Mouse (Mus musculus) regulatory T cell (primary cell): ENCODE results near the gene Edil3.

Experiments
- in situ Hi-C: fragments of 300-600 bp; cut with MboI, MseI; formaldehyde crosslinking; loops from one replicate; pipeline ENCODE4 v1.15.1; 2025; ENCODE audit warnings: high pct_unique_total_duplicates

Edil3 gene

DNA sequence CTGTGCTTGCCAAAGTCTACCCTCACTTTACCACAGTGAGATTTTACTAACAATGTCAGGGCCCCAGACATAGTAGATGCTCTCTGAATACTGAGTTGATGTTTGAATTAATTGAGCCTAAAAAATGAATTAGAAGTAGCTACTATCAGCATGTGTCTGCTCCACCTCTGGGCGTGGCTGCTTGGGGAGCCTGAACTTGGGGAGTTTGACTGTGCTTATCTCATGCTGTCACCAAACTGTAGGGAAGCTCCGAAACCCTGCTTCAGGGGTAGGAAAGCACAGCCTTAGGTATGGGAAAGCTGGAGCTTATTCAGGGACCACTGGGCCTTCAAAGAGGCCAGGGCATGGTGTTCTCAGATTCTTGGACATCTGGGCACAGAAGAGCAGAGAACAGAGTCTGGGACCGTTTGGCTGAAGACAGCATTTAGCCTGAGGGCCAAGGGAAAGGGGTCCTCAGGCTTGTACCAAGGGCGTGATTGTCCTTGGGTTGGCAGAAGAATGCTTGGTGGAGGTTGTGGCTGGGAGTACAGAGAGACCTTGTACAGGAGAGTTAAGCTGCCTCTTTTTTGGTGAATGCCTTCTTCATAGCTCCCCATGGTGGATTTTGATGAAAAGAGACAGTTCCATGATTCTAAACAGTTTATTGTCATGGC is 432.8 kb downstream of the Edil3 start:
- in situ Hi-C loops, result no loop called here

DNA sequence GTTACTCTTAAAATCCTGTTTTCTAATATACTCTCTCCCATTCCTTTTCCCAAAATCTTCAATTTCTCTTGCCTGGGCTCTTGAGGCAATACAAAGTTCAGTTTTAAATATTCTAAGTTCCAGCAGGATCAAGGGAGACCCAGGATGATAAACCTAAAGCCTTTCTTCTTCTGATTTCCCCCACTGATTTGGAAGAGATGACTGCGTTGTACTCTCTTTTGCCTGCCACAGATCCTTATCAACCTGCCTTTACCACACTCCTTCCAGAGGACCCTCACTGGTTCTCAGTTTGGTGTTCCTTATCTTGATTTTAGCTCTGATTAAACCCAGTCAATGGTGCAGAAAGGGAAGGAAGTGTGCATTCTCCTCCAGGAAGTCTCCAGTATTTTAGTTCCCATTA is 435.6 kb downstream of the Edil3 start:
- in situ Hi-C loops, result no loop called here

DNA sequence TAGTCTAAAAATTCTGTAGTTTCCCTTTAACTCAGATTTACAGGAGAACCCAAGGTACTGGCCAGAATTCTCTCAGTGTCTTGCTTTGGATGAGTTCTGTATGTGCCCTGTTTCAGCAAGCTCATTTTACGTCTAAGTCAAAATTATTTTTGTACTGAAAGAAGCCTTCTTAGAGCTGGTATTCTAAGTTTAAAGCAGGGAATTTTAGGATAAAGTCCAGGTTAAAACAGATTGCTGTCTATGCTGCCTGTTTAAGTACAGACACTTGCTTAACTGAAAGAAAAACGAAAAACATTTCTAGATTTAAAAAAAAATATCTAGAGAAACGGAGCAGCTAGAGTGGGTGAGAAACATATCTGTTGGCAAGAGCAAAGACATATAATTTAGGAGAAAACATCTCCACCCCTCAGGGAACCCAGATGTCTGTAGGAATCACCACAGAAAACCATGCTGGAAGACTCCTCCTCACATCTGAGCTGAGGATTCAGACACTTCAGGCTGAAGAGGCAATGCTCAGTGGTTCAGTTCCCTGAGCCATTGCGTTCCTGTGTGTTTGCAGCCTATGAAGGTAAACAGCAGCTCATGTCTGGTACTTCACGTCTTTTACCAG is 465.5 kb downstream of the Edil3 start:
- in situ Hi-C loops, result no loop called here

DNA sequence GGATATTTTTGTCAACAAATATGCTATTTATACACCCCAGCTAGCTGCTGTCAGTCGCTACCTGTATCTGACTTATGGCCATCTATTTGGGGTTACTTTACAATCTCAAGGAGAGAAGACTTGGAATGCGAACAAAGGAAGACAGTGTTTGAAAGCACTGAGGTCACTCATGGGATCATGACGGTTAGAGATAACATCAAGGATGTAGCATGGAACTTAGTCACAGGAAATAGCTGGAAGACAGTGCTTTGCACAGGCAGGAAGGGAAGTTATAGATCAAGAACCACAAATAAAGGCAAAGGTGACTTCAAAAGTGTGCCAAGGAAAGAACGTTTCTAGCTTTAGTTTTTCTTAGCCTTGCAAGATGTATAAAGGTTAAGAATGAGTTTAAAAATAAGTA is 466.9 kb downstream of the Edil3 start:
- in situ Hi-C loops, result no loop called here

DNA sequence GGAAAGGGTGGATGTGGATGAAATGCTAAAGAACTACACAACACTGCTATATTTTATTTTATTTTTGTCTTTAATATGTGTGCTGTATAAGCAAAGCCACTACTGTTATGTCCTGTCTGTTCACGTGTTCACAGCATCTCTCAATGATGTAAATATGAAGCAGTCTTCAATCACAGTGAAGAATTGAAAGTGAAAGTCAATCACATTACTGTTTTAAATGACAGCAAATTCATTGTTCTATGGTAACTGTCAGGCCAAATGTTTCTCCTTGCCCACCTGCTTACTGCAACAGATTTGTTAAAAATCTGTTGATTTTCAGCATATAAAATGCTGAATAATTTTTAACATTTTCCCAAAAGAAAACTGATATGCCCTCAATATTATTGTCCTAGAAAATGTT is 499.9 kb downstream of the Edil3 start:
- in situ Hi-C loops, result no loop called here

DNA sequence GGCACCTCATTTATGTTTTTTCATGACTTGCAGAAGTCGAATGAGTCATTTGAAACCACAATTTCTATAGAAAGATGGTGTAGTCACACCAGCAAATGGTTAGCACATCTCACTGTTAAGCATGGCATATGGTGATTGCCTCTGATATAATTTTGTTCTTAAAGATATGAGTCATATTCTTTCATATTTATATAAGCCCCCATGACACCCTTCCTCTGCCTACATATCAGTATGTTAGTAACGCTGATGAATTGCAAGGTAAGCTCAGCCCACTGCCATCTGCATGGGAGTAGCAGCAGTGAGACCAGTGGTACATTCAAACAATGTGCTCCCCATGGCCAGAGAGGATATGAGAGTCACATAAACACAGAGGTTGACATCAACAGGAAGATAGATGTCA is 503.0 kb downstream of the Edil3 start:
- in situ Hi-C loops, result no loop called here

DNA sequence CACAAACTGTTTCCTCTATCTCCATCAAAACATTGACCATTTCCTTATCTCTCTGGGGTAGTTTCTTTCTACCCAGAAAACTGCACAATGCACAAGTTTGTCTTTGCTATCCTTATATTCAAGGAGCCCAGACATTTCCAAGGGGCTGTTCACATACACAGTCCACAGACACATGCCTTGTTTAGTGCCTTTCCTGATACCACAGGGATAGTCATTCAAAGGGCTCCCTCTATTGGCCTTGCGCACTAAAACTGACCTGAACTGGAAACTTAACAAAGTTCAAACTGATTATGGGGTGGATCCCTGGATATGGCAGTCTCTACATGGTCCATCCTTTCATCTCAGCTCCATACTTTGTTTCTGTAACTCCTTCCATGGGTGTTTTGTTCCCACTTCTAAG is 513.2 kb downstream of the Edil3 start:
- in situ Hi-C loops, result no loop called here

DNA sequence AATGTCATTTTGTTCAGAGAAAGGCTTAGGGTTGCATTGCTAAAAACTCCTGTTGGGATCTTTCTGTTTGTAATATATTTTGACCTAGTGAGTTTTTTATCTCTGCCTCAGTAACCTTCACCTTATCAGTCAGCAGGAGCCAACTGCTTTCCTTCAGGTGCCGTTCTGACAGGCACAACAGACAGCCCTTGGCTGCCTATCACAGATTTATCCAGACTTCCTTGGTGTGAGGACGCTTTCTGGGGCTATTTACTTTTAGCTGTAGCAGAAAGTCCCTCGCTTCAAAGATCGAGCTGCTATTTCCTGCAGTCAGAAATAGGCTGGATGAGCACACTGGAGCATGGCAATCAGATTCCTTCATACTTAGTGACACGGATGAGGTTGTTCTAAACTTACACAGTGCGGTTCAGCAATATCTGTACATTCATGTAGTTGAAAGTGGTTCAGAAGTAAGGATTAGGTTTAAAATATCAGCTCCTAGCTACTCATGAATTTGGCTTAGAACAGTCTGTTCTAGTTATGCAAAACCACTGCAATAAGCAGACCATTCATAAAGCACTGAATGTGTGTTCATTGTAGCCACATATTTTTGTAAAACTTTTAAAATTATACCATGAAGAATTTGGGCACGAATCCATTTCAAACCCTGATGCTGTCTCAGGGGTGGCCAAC is 514.8 kb downstream of the Edil3 start:
- in situ Hi-C loops, result no loop called here

DNA sequence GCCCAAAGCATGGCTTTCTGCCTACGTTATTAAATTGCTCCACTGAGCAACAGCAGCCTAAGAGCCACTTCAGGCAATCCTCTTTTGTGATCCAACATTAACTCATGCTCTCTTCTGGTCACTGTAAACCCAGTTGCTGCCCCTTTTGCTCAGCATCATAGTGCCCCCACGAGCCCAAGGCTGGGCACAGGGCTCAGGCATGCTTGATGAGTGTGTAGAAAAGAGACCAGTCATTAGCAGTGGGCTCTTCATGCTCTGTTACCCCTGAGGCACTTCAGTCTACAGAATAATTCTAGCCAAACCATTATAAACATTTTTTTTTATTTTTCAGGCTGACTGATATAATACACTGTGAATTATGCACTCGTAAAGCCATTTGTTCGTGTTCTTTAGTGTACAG is 517.8 kb downstream of the Edil3 start:
- in situ Hi-C loops, result no loop called here

DNA sequence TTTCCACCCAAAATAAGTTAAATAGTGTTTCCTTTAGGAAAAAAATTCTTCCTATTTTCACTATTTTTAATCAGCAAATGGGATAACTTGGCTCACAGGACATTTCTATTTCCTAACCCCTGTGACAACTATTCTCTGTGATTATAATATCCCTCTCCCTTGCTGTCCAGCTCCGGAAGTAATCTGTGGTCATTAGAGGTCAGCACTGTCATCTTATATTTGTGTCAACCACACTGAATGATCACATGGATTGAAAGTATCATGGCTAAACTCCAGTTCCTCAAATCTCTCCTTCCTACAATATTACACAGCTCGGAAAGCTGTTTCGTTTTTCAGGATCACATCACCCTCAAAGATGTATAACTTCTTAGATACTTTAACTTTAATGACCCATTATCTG is 518.5 kb downstream of the Edil3 start:
- in situ Hi-C loops, result no loop called here

DNA sequence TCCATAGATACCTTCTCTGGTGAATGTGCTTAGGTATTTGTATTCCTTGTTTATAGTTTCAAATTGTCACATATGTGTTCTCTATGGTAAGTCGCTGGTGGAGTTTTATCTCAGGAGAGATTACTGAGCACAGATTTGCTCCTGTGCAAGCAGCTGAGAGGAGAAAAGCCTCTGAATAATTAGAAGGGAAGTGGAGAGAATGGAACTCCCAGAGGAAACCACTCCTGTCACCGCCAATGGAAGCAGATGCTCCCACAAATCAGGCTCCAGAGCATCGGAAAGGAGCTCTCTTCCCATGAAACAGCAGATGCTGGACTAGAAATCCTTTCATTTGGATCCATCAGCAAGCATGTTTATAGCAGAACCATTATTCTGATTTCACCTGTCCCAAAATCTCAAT is 534.0 kb downstream of the Edil3 start:
- in situ Hi-C loops, result no loop called here

DNA sequence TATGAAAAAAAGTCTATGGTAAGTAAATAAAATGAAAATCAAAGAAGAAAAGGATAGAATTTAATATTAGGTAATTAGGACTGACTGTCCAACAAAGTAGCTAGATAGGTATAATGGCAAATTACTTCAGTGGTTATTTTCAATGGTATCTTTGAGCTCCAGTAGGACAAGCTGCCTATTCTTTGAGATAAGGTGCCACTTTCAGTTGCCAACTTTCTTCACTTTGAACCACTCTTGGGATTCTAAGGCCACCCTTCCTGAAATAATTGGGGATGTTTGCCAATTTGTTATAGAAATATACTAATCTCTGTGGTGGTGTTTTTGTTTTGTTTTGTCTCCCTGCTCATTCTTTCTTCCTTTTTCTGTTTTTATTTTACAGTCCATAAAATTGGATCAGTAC is 537.1 kb downstream of the Edil3 start:
- in situ Hi-C loops, result no loop called here

DNA sequence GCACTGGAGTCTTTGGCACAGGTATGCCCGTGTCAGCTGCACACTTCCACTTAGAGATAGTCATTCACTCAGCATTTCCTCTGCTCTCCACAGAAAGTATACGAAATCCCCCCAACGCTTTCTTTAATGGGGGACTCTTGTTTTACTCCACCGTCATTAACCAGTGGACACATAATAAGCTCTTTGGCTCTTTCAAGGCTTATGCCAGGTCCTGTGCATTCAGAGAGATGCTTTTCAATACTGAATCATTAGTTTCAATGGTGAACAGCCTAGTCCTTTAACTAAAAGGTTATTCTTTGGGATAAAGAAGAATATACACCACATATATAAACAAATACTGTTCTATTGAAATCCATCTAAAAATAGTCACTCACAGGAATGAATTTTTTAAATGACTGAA is 541.0 kb downstream of the Edil3 start:
- in situ Hi-C loops, result no loop called here

DNA sequence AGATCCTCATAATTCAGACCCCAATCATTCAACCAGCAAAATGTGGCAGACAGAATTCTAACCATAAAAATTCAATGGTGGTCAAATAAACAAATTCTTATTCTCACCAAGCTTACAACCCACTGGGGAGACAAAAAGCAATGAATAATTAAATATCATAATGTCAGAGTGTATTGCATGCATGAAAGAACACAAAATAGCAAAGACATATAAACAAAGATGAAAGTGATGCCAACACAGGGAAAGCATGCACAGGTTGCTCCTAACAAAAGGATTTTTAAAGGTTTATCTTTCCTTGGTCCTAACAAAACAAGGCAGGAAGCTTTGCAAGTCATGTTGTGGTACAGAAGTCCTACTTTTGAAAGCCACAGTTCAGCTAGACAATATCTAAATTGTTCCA is 550.0 kb downstream of the Edil3 start:
- in situ Hi-C loops, result no loop called here

DNA sequence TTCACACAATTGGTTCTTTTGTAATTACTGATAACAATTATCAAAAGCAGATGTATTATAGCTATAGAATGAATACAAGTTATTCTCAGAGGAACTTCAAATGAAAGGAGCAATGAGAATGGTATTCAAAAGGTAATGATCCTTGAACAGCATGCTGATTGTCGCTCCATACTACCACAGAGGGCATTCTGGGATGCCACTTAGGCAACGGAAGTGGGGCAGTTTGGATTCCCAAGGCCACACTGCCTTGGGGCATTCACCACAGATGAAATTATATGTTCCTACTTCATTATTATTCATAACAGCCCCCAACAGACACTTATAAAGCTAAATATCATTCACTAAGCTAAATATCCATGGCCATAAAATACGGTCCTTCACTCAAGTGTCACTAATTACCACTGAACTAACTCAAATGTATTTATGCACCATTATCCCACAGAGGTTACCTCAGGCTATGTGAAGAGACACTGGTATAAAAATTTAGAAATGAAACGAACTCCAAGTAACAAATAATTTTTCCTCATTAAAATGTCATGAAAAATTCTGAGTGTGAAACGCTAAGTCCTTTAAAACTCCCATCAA is 550.5 kb downstream of the Edil3 start:
- in situ Hi-C loops, result no loop called here
